Mouse (Mus musculus) hindbrain, embryonic 12.5 days (tissue): ENCODE results near the gene Tnnt3. TPM values are rescaled to one million over a fixed set of nuclear protein-coding genes. Genes with fewer than 3 reads are reported as not detected.

Source experiments
- ATAC-seq: fragments of 200-750 bp; cut with Nextera tagmentation; 2 replicates; pipeline ENCODE4 v1.8.0; 2017; ENCODE audit warnings: moderate TSS enrichment; ENCODE audit not compliant: low FRiP score
- H3K27ac ChIP-seq: fragments of 300-500 bp; sonication (generic); 2 replicates; pipeline ENCODE4 v1.5.1; 2016; ENCODE audit warnings: mild to moderate bottlenecking
- H3K27me3 ChIP-seq: fragments of 300-500 bp; sonication (generic); 2 replicates; pipeline ENCODE4 v1.6.1; 2016; ENCODE audit warnings: mild to moderate bottlenecking
- H3K36me3 ChIP-seq: fragments of 300-500 bp; sonication (generic); 2 replicates; pipeline ENCODE4 v1.6.1; 2016; ENCODE audit warnings: mild to moderate bottlenecking
- H3K4me1 ChIP-seq: fragments of 300-500 bp; sonication (generic); 2 replicates; pipeline ENCODE4 v1.6.1; 2016
- H3K4me2 ChIP-seq: fragments of 300-500 bp; sonication (generic); replicated peaks from 2 replicates; pipeline ENCODE4 v1.6.1; 2016; ENCODE audit warnings: mild to moderate bottlenecking
- H3K4me3 ChIP-seq: fragments of 300-500 bp; sonication (generic); 2 replicates; pipeline ENCODE4 v1.5.1; 2016; ENCODE audit warnings: mild to moderate bottlenecking
- H3K9ac ChIP-seq: fragments of 300-500 bp; sonication (generic); 2 replicates; pipeline ENCODE4 v1.6.1; 2016; ENCODE audit warnings: mild to moderate bottlenecking, moderate library complexity
- H3K9me3 ChIP-seq: fragments of 300-500 bp; sonication (generic); replicated peaks from 2 replicates; pipeline ENCODE4 v1.6.1; 2016; ENCODE audit warnings: mild to moderate bottlenecking
- WGBS: fragments of 180-500 bp; shearing (Covaris S2); methylation state at CpG from one replicate; pipeline ENCODE4 v1.1.7; 2016; 5-methylcytosine and 5-hydroxymethylcytosine counted together
- polyA plus RNA-seq: library from polyadenylated mRNA; unstranded; fragments of >200 nt; fragmentation: Nextera tagmentation; extraction: Ambion mirVana; gene quantifications from 2 replicates; pipeline ENCODE4 v1.2.1, GENCODE M21; 2016

Gene Tnnt3
- polyA plus RNA-seq, 1 experiment from 2014 or later: 1.8 TPM

- ATAC-seq: no peak
- H3K9me3 ChIP-seq: no peaks in the 10 kb centered on the region
- no peak overlapping the region for H3K4me3 ChIP-seq
- H3K9ac ChIP-seq: no peak overlapping the region
- peak overlapping the region; percentile 77 for H3K27ac ChIP-seq
- peaks cover 15% of the 10 kb centered on the region for H3K4me1 ChIP-seq
- no peaks in the 10 kb centered on the region for H3K27me3 ChIP-seq
- 50% methylated on average over 21 of the region's 21 CpGs for WGBS
- peak overlapping the region; percentile 28 for H3K4me2 ChIP-seq
- no peaks in the 10 kb centered on the region for H3K36me3 ChIP-seq
Observed at GRCm38 (mm10) chr7:142516221-142516978, 17.8 kb downstream of the Tnnt3 start.

DNA sequence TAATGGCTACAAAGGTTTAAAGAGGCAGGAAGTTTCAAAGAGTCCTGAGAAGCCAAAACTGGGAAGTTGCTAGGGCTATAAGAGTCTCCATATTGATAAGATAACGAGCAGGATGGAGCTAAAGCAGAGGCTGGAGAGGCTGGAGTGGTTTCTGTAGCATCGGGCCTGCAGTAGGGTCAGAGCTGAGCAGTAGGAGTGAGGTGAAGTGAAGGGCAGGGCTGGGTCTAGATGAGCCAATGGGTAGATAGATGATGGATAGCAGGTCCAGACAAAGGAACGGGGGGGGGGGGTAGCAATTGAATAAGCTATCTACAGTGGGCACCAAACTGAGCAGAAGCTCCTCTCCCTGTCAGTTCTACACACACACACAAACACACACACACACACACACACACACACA, 18.9 kb downstream of the Tnnt3 start:
- Histone ChIP-seq H3K4me1 (peaks cover 15% of the 10 kb centered on the region), H3K4me3 (no peak overlapping the region), H3K4me2 (no peak overlapping the region), H3K9me3 (no peaks in the 10 kb centered on the region), H3K36me3 (no peaks in the 10 kb centered on the region), H3K27ac (no peak overlapping the region), H3K9ac (no peak overlapping the region), H3K27me3 (no peaks in the 10 kb centered on the region)
- no peak for ATAC-seq
- WGBS: 82% methylated on average over 3 of the region's 3 CpGs

GRCm38 (mm10) chr7:142520331-142520730, 21.7 kb downstream of the Tnnt3 start:
- no peak overlapping the region for H3K4me3 ChIP-seq
- no peaks in the 10 kb centered on the region for H3K27me3 ChIP-seq
- no peaks in the 10 kb centered on the region for H3K9me3 ChIP-seq
- no peak overlapping the region for H3K27ac ChIP-seq
- no peak for ATAC-seq
- WGBS: 92% methylated on average over 4 of the region's 4 CpGs
- H3K36me3 ChIP-seq: no peaks in the 10 kb centered on the region
- H3K4me1 ChIP-seq: peaks cover 31% of the 10 kb centered on the region
- no peak overlapping the region for H3K4me2 ChIP-seq
- H3K9ac ChIP-seq: no peak overlapping the region

- H3K4me3 ChIP-seq: no peak overlapping the region
- no peak overlapping the region for H3K9ac ChIP-seq
- no peak overlapping the region for H3K27ac ChIP-seq
- WGBS: 23% methylated on average over 4 of the region's 4 CpGs
- H3K4me1 ChIP-seq: peaks cover 27% of the 10 kb centered on the region
- no peaks in the 10 kb centered on the region for H3K27me3 ChIP-seq
- H3K36me3 ChIP-seq: no peaks in the 10 kb centered on the region
- ATAC-seq: no peak
- no peaks in the 10 kb centered on the region for H3K9me3 ChIP-seq
- H3K4me2 ChIP-seq: no peak overlapping the region
Observed at GRCm38 (mm10) chr7:142522352-142522751, 23.7 kb downstream of the Tnnt3 start.

- Histone ChIP-seq H3K4me1 (peaks cover 28% of the 10 kb centered on the region), H3K27ac (peak overlapping the region; percentile 60)
- 49% methylated on average over 17 of the region's 17 CpGs for WGBS
Observed at GRCm38 (mm10) chr7:142523200-142523990, 24.8 kb downstream of the Tnnt3 start.

DNA sequence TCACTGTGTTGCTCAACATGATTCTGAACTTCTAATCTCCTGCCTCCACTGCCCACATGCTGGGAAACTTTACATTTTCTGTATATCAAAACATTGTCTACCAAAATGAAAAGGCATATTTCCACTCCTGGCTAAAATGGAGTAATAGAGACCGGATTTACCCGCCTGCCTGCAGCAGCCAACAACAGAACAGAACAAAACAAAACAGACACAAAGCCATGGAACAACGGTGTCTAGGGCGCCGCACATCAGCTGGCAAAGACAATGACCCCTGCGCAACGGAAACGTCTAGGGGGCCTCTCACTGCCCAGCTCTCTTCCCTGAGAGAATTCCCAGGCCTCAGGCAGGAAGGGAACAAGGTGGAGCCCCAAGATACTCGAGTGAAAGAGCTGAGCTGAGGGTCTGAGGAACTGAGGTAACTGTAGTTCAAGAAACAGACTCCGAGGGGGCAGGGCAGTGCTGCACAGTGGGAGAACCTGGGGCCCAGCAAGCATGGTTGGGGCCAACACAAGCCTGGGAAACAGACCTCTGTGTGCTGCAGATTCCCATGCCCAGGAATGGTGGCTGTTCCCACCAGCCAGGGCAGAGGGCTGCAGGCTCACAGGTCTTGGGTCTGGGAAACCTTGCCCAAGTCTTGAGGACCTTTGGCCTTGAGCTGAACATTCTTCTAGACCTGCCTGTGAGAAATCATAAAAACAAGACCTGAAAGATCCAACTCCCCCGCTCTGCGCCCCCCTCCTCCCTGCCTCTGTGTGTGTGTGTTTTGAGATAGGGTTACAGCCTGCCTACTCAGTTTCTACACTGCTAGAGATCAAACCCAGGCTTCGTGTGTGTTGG, 26.9 kb downstream of the Tnnt3 start:
- Histone ChIP-seq H3K36me3 (no peaks in the 10 kb centered on the region), H3K4me3 (no peak overlapping the region), H3K4me1 (peaks cover 28% of the 10 kb centered on the region), H3K27ac (peak overlapping the region; percentile 77), H3K4me2 (no peak overlapping the region), H3K9ac (no peak overlapping the region), H3K27me3 (no peaks in the 10 kb centered on the region), H3K9me3 (no peaks in the 10 kb centered on the region)
- no peak for ATAC-seq
- WGBS: 18% methylated on average over 13 of the region's 13 CpGs

More at GRCm38 (mm10) chr7:142523200-142523990, 24.8 kb downstream of the Tnnt3 start:
- Histone ChIP-seq H3K4me2 (no peak overlapping the region), H3K27me3 (no peaks in the 10 kb centered on the region), H3K9ac (no peak overlapping the region), H3K9me3 (no peaks in the 10 kb centered on the region), H3K36me3 (no peaks in the 10 kb centered on the region), H3K4me3 (no peak overlapping the region)
- ATAC-seq: no peak

DNA sequence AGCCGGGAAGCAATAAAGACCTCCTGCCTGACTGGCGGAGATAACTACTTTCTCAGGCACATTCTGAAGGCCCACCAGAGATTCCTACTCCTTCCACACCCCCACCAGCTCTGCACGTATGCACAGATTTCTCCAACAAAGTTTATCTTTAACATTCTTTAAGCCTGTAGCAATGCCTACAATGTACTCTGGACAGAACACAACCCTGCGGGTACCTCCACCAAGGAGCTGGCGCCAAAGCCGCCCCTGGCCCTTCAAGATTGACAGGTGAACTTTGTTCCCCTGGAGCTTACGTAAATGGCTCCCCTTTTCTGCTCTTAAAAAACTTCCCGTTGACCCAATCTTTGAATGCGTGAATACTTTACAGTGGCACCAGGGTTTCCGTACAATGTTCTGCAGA, 30.7 kb downstream of the Tnnt3 start:
- H3K9me3 ChIP-seq: no peaks in the 10 kb centered on the region
- peaks cover 40% of the 10 kb centered on the region for H3K4me1 ChIP-seq
- peak overlapping the region; percentile 23; the same call in 1 of the 2 replicates for H3K27ac ChIP-seq

DNA sequence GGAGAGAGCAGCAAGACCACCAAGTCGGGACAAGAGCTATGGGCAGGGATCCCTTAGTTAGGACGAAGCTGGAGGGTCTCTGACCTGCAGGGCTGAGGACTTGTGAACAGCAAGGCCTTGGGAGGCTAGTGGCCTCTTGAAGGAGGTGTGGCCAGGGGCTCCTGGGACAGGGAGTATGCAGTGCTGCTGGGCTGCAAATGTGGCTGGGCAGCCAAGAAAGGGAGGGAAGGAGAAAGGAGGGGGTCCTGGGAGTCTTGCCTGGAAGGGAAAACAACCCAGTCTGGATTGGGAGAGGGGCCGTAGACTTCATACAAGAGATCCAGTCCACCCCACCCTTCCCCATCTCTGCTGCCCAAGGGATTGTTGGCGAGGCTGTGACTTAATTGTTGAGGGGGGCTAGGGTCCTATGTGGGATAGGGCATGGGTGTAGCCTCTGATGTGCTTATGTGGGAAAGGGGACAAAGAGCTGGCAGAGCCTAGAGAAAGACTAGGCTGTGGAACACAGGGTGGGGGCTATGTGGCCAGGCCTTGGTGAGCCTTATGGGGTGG, 33.4 kb downstream of the Tnnt3 start:
- Histone ChIP-seq H3K9ac (no peak overlapping the region; the same call in 1 of the 2 replicates), H3K27ac (no peak overlapping the region), H3K4me2 (peak overlapping the region; percentile 66), H3K9me3 (no peaks in the 10 kb centered on the region), H3K27me3 (no peaks in the 10 kb centered on the region), H3K36me3 (0 out of 2 replicates have a peak, but pooled peaks cover 7% of the 10 kb centered on the region), H3K4me3 (no peak overlapping the region), H3K4me1 (peaks cover 24% of the 10 kb centered on the region)
- ATAC-seq: no peak; the same call in 1 of the 2 replicates
- 86% methylated on average over 4 of the region's 4 CpGs for WGBS

More for the DNA sequence above, 30.7 kb downstream of the Tnnt3 start:
- Histone ChIP-seq H3K27me3 (no peaks in the 10 kb centered on the region), H3K36me3 (no peaks in the 10 kb centered on the region), H3K9ac (no peak overlapping the region), H3K4me3 (no peak overlapping the region), H3K4me2 (no peak overlapping the region)
- WGBS: 57% methylated on average over 10 of the region's 10 CpGs
- ATAC-seq: no peak

- peak; percentile 82 for ATAC-seq
- WGBS: 6% methylated on average over 15 of the region's 17 CpGs
- Histone ChIP-seq H3K27me3 (no peaks in the 10 kb centered on the region), H3K4me3 (peak within 1 kb of the TSS; percentile 64), H3K4me1 (peaks cover 22% of the 10 kb centered on the region), H3K9me3 (no peaks in the 10 kb centered on the region), H3K27ac (peak within 1 kb of the TSS; percentile 83), H3K36me3 (0 out of 2 replicates have a peak, but pooled peaks cover 7% of the 10 kb centered on the region), H3K9ac (peak within 1 kb of the TSS; percentile 67), H3K4me2 (peak within 1 kb of the TSS; percentile 66)
Observed at GRCm38 (mm10) chr7:142532671-142533058, 34.0 kb downstream of the Tnnt3 start, which contains the start of gene Mrpl23. Mrpl23 (plus strand) TSS chr7:142532686.

DNA sequence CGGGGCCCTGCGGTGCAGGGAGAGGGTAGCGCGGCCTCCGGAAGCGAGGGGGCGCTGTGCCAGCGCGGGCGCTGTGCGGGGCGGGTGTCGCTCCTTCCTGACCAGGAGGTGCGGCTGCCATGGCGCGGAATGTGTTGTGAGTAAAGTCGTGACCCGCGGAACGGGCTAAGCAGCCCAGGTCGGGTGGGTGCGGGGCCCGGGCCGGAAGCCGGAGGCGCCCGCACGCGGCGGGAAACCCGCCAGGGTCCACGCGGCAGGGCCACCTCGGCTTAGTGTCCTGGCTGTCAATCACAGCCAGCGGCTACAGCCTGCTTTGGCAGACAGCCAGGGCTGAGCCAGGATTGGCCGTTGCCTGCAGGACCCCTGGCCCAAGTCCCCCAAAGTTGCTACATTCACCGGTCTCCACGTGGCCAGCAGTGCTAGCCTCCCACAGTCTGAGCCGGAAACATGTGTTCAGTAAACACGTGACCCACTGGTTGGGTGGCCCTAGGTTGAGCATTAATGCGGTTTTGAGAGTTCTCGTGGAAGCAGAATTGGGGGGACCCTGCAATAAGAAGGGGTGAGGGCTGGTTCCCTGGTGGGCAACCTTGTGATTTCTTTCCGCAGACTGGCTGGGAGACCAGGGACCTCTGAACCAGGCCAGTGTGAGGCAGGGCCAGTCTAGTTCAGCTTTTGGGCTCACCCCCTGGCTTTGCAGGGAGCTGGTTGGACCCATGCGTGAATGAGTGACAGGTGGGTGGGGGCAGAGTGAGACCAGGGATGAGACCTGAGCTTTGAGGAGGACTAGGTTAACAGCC, 34.6 kb downstream of the Tnnt3 start:
- under 1% methylated on average over 44 of the region's 44 CpGs for WGBS
- Histone ChIP-seq H3K9me3 (no peaks in the 10 kb centered on the region), H3K9ac (peak overlapping the region; percentile 67), H3K4me2 (peak overlapping the region; percentile 66), H3K4me3 (peak overlapping the region; percentile 64), H3K4me1 (peaks cover 28% of the 10 kb centered on the region), H3K36me3 (0 out of 2 replicates have a peak, but pooled peaks cover 7% of the 10 kb centered on the region), H3K27me3 (no peaks in the 10 kb centered on the region), H3K27ac (peak overlapping the region; percentile 83)
- peak; percentile 89 for ATAC-seq

DNA sequence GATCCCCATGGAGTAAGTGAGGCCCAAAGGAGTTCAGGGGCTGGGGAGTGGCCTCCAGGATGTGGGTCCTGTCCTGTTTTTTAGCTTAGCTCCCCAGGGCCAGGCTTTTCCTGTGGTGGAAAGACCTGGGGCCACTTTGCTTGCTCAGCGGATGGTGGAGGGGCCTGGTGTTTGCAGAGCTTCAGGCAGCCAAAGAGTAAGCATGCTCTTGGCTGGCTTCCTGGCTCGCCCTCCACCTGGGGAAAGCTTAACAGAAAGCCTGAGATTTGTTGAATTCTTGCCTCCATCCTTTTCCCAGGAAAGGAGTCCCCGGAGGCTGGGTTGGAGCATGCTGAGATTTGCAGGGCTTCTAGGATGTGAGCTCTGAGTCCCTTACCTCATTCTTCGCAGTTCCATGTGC, 36.5 kb downstream of the Tnnt3 start:
- ATAC-seq: no peak
- Histone ChIP-seq H3K27me3 (no peaks in the 10 kb centered on the region), H3K4me2 (no peak overlapping the region), H3K9ac (no peak overlapping the region; the same call in 1 of the 2 replicates), H3K27ac (no peak overlapping the region), H3K9me3 (no peaks in the 10 kb centered on the region), H3K36me3 (0 out of 2 replicates have a peak, but pooled peaks cover 7% of the 10 kb centered on the region), H3K4me1 (peaks cover 45% of the 10 kb centered on the region), H3K4me3 (no peak overlapping the region)
- 89% methylated on average over 4 of the region's 4 CpGs for WGBS
